Mouse (Mus musculus) midbrain, embryonic 11.5 days (tissue): Measurements from ENCODE around the gene Jak1. TPM values are rescaled to one million over a fixed set of nuclear protein-coding genes. Genes with fewer than 3 reads are reported as not detected.
A peak's percentile ranks its signal among the peaks of the same experiment; 100 is the strongest.

ENCODE experiments used
- ATAC-seq: fragments of 200-750 bp; cut with Nextera tagmentation; 2 replicates; pipeline ENCODE4 v1.8.0; 2017; ENCODE audit warnings: moderate TSS enrichment, moderate library complexity; ENCODE audit not compliant: low FRiP score
- DNase-seq: peaks from one replicate; pipeline ENCODE4 v3.0.0; 2015; ENCODE audit warnings: low spot score; ENCODE audit errors: missing footprints
- H3K27ac ChIP-seq: fragments of 300-500 bp; sonication (generic); 2 replicates; pipeline ENCODE4 v1.5.1; 2014; ENCODE audit warnings: low read depth, low read length
- H3K27me3 ChIP-seq: fragments of 300-500 bp; sonication (generic); 2 replicates; pipeline ENCODE4 v1.6.1; 2014; ENCODE audit warnings: mild to moderate bottlenecking, low read length, moderate library complexity, mixed read lengths; ENCODE audit not compliant: control insufficient read depth, insufficient read depth
- H3K36me3 ChIP-seq: fragments of 300-500 bp; sonication (generic); 2 replicates; pipeline ENCODE4 v1.6.1; 2014; ENCODE audit warnings: mild to moderate bottlenecking, low read length, moderate library complexity, mixed read lengths; ENCODE audit not compliant: control insufficient read depth, insufficient read depth
- H3K4me1 ChIP-seq: fragments of 300-500 bp; sonication (generic); 2 replicates; pipeline ENCODE4 v1.6.1; 2014; ENCODE audit warnings: low read length; ENCODE audit not compliant: control insufficient read depth, insufficient read depth
- H3K4me2 ChIP-seq: fragments of 300-500 bp; sonication (generic); 2 replicates; pipeline ENCODE4 v1.6.1; 2014; ENCODE audit warnings: mild to moderate bottlenecking, moderate library complexity
- H3K4me3 ChIP-seq: fragments of 300-500 bp; sonication (generic); 2 replicates; pipeline ENCODE4 v1.5.1; 2014; ENCODE audit warnings: low read depth, low read length
- H3K9ac ChIP-seq: fragments of 300-500 bp; sonication (generic); 2 replicates; pipeline ENCODE4 v1.6.1; 2014; ENCODE audit warnings: low read length
- H3K9me3 ChIP-seq: fragments of 300-500 bp; sonication (generic); 2 replicates; pipeline ENCODE4 v1.6.1; 2016; ENCODE audit warnings: low read length; ENCODE audit not compliant: control insufficient read depth
- WGBS: fragments of 180-500 bp; shearing (Covaris S2); extraction: QIAGEN DNeasy Blood & Tissue Kit; methylation state at CpG from one replicate; pipeline ENCODE4 v1.1.7; 2014; 5-methylcytosine and 5-hydroxymethylcytosine counted together
- polyA plus RNA-seq: library from polyadenylated mRNA; unstranded; fragments of >200 nt; fragmentation: Nextera tagmentation; extraction: Ambion mirVana; gene quantifications from 2 replicates; pipeline ENCODE4 v1.2.1, GENCODE M21; 2014

The Jak1 gene
- polyA plus RNA-seq, 1 experiment from 2014 or later = 52.2 TPM

DNA sequence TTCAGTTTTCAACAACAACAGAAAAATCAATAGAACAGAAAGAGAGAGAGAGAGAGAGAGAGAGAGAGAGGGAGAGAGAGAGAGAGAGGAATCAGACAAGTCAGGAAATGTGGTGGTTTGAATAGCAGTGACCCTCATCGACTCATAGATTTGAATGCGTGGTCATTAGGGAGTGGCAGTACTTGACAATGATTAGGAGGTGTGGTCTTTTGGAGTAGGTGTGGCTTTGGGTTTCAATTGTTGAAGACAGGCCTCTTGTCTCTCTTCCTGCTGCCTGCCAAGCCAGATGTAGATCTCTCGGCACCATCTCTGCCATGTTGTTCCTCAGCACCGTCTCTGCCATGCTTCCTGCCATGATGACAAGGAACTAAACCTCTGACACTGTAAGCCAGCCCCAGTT lies 121.2 kb downstream of the Jak1 start:
- Histone ChIP-seq H3K27ac (no peak overlapping the region), H3K4me2 (no peak overlapping the region), H3K36me3 (no peaks in the 10 kb centered on the region), H3K4me1 (peaks cover 9% of the 10 kb centered on the region; the same call in 1 of the 2 replicates), H3K4me3 (no peak overlapping the region), H3K9ac (no peak overlapping the region), H3K27me3 (no peaks in the 10 kb centered on the region), H3K9me3 (no peaks in the 10 kb centered on the region)
- DNase-seq (no peak), ATAC-seq (no peak)
- WGBS = 85% methylated on average over 4 of the region's 4 CpGs

DNA sequence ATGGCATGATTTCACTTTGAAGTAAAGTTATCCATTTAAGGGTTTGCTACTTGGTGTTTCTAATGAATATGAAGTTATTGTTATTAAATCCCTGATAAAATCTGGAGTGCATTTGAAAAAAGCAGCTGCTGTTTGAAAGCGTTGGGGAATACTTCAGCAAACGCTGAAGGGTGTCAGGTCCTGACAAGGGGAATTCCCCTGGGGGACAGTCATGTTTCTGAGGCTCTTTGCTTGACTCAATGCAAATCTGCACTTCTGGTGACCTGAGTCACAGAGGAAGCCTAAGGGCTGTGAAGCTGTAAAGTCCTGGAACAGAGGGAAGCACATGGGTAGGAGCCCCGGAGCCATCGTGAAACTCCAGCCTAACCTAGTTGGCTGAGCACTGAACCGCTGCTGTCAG lies 123.3 kb downstream of the Jak1 start:
- WGBS = 94% methylated on average over 5 of the region's 5 CpGs
- peaks cover 9% of the 10 kb centered on the region; the same call in 1 of the 2 replicates for H3K4me1 ChIP-seq
- H3K4me3 ChIP-seq = no peak overlapping the region
- H3K4me2 ChIP-seq = no peak overlapping the region
- DNase-seq (no peak), ATAC-seq (no peak)
- no peak overlapping the region for H3K9ac ChIP-seq
- no peaks in the 10 kb centered on the region for H3K9me3 ChIP-seq
- no peaks in the 10 kb centered on the region for H3K27me3 ChIP-seq
- H3K27ac ChIP-seq = no peak overlapping the region
- no peaks in the 10 kb centered on the region for H3K36me3 ChIP-seq

DNA sequence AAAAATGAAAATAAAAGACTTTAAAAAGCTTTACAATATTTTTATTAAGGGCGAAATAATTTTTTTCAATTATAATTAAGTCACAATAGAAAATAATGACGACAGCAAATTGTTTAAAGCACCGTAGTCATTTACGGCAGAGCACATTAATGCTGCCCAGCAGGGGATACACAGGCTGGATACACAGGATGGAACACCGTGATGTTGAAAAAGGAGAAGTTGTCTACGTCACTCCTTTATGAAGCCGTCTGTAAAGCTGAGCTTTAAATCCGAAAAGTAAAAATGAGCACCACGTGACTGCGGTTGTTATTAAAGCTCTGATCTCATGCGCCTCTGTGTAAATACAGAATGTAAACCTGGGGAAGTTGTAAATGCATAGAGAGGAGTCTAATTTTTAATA lies 127.1 kb downstream of the Jak1 start:
- Histone ChIP-seq H3K27ac (no peak overlapping the region), H3K4me1 (no peaks in the 10 kb centered on the region), H3K4me3 (no peak overlapping the region), H3K4me2 (no peak overlapping the region), H3K9ac (no peak overlapping the region), H3K27me3 (no peaks in the 10 kb centered on the region), H3K36me3 (no peaks in the 10 kb centered on the region), H3K9me3 (no peaks in the 10 kb centered on the region)
- ATAC-seq (no peak), DNase-seq (peak; percentile 67)
- 88% methylated on average over 11 of the region's 11 CpGs for WGBS

DNA sequence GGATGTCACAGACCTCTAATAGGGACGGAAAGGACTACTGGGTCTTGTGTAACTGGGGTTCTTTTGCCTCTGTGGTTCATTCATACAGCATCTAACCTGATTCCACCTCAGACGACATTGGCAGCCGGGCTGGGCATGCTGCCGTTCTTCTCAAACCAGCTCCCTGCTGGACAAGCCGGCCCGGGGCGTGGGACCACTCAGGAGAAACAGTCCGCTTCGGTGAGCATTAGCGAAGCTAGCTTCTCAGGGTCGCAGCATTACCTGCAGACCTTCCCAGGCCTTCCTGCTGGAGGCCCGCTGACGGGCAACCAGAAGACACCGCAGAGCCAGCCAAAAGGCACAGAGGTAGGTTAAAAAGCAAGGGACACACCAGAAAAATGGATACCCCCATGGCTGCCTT lies 129.2 kb downstream of the Jak1 start:
- no peaks in the 10 kb centered on the region for H3K4me1 ChIP-seq
- no peak overlapping the region for H3K4me2 ChIP-seq
- DNase-seq (peak; percentile 59), ATAC-seq (no peak)
- no peaks in the 10 kb centered on the region for H3K9me3 ChIP-seq
- no peak overlapping the region for H3K4me3 ChIP-seq
- 94% methylated on average over 14 of the region's 14 CpGs for WGBS
- no peaks in the 10 kb centered on the region for H3K27me3 ChIP-seq
- H3K36me3 ChIP-seq = no peaks in the 10 kb centered on the region
- H3K9ac ChIP-seq = no peak overlapping the region
- H3K27ac ChIP-seq = no peak overlapping the region

DNA sequence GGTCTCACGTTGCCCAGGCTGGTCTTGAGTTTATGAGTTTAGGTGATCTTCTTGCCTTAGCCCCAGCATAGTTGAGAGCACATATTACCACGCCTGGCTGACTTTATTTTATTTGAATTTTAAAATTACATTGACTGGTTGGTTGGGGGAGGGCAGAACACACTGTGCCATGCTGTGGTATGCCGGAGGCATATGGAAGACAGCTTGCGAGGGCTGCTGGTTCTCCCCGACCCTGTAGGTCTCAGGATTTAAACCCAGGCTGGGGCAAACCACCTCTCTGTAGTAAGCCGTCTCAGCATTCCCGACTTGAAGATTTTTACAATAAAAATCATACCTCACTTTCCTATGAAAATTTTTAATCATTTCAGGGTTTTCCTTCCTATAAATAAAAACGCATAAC lies 130.1 kb downstream of the Jak1 start:
- ATAC-seq (no peak), DNase-seq (peak; percentile 68)
- no peaks in the 10 kb centered on the region for H3K4me1 ChIP-seq
- no peak overlapping the region for H3K4me2 ChIP-seq
- H3K9me3 ChIP-seq = no peaks in the 10 kb centered on the region
- no peak overlapping the region for H3K4me3 ChIP-seq
- H3K9ac ChIP-seq = no peak overlapping the region
- H3K36me3 ChIP-seq = no peaks in the 10 kb centered on the region
- 91% methylated on average over 8 of the region's 8 CpGs for WGBS
- H3K27ac ChIP-seq = no peak overlapping the region
- H3K27me3 ChIP-seq = no peaks in the 10 kb centered on the region

- H3K4me2 ChIP-seq = no peak overlapping the region
- 89% methylated on average over 7 of the region's 7 CpGs for WGBS
- no peak for DNase-seq
Observed at GRCm38 (mm10) chr4:101121002-101121401, 144.1 kb downstream of the Jak1 start.

GRCm38 (mm10) chr4:101107122-101107521 lies 158.0 kb downstream of the Jak1 start:
- peaks cover 10% of the 10 kb centered on the region; the same call in 1 of the 2 replicates for H3K36me3 ChIP-seq
- 94% methylated on average over 12 of the region's 12 CpGs for WGBS

More at GRCm38 (mm10) chr4:101121002-101121401, 144.1 kb downstream of the Jak1 start:
- Histone ChIP-seq H3K4me3 (no peak overlapping the region), H3K36me3 (no peaks in the 10 kb centered on the region), H3K9ac (no peak overlapping the region), H3K4me1 (no peaks in the 10 kb centered on the region), H3K9me3 (no peaks in the 10 kb centered on the region), H3K27ac (no peak overlapping the region), H3K27me3 (no peaks in the 10 kb centered on the region)
- no peak for ATAC-seq

More at GRCm38 (mm10) chr4:101107122-101107521, 158.0 kb downstream of the Jak1 start:
- H3K4me3 ChIP-seq = no peak overlapping the region
- H3K27me3 ChIP-seq = no peaks in the 10 kb centered on the region
- no peak overlapping the region for H3K4me2 ChIP-seq
- H3K4me1 ChIP-seq = no peaks in the 10 kb centered on the region
- no peak overlapping the region for H3K9ac ChIP-seq
- no peak for DNase-seq
- peaks cover 3% of the 10 kb centered on the region; the same call in 1 of the 2 replicates for H3K9me3 ChIP-seq
- ATAC-seq = no peak
- H3K27ac ChIP-seq = no peak overlapping the region

Other genes starting within 250 kb of the Jak1 start
- gene Gm10577, start 244.6 kb downstream of the Jak1 start, polyA plus RNA-seq = not detected in 2 replicates
- 12.4 and 13.5 TPM in 2 replicates for gene Raver2, start 196.3 kb downstream of the Jak1 start, polyA plus RNA-seq
- 10.8 and 12.7 TPM in 2 replicates for gene Ak4, start 154.0 kb upstream of the Jak1 start, polyA plus RNA-seq
- gene Dnajc6, start 231.4 kb upstream of the Jak1 start, polyA plus RNA-seq = 4.3 and 5.2 TPM in 2 replicates